Mouse (Mus musculus) lung, adult 2 months (tissue): Measurements from ENCODE around the gene Hebp2.

Experiments
- CTCF ChIP-seq: fragments of 200-500 bp; IDR thresholded peaks from 2 replicates; pipeline ENCODE4 v1.5.1; 2011; ENCODE audit warnings: mild to moderate bottlenecking, low read length, control low read depth; ENCODE audit not compliant: insufficient read depth
- POLR2A ChIP-seq: fragments of 200-500 bp; IDR thresholded peaks from 2 replicates; pipeline ENCODE4 v1.6.1; 2011; ENCODE audit warnings: low read depth, mild to moderate bottlenecking, control low read depth, low read length, borderline replicate concordance; ENCODE audit errors: extremely low read depth

DNA sequence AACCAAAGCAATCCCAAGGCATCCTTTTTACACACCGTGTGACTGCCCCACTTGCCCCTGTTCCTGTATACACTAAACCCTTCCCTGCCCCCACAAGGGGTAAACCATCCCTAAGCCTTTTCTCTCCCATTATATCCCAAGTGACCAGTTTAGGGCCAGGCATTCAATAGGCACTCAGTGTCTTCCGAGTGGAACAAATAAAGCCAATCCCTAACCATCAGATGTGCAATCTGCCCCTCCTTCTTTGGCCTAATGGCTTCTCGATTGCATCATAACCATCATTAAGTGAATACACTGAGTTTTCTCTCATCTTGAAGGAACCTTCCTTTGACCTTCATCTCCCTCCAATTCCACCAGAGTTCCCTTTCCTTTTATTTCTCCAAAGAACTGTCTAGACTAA, 43.9 kb downstream of the Hebp2 start:
- TF ChIP-seq CTCF = no peak
- no peak for TF ChIP-seq POLR2A
